Mouse (Mus musculus): Measurements from ENCODE around the gene Cyp4v3. TPM values are rescaled to one million over a fixed set of nuclear protein-coding genes. Genes with fewer than 3 reads are reported as not detected.

The Cyp4v3 gene
- polyA plus RNA-seq (2014; fragmentation: Illumina TruSeq; extraction: RNeasy Lipid Tissue Mini Kit (QIAGEN cat#74804); ENCODE audit: low read depth, low replicate concordance): 23.8 TPM

GRCm38 (mm10) chr8:45332685-45333409 is at the start of gene Cyp4v3:
TSS of gene Cyp4v3 (minus strand) at chr8:45333216.

GRCm38 (mm10) chr8:45381963-45382347 is 48.9 kb upstream of the Cyp4v3 start, which contains the start of gene Fam149a:
TSS of gene Fam149a (minus strand) at chr8:45382291.

DNA sequence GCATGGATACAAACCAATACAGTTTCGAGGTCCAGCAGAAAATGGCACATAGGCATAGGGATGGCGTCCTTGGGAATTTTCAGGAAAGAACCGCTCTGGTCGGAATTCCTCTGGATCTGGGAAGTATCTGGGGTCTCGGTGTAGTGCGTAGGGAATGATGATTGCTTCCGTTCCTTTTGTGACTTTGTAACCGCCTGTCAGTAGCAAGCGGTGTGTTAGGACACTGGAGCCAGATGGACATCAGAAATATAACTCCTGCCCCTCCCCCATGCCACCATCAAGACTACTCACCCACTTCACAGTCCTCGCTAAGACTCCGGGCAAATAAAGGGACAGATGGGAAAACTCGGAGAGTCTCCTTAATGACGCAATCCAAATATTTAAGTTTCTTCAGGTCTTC is 24.6 kb downstream of the Cyp4v3 start, which contains the start of gene Gm45753:
Gm45753 (minus strand) TSS at position 101 of the 400 bp plus-strand sequence.

DNA sequence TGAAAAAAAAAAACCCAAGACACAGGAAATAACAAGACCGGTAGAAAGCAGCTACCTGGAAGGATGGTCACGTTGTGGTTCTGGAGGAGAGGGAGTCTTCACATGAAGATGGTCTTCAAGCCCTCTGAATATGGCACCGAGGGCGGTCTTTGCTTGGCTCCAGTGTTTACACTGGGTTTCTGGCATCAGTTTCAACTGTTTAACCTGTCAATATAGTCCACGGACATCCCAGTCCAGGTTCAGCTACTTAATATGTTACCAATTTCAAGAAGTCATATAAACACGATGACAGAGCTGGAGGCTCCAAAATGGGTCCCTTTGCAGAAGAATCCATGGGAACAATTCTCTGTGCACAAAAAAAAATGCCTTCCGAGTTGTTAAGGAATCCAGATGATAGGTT is 38.3 kb downstream of the Cyp4v3 start, which contains the start of gene Klkb1:
Klkb1 (minus strand) TSS at position 173 of the 400 bp plus-strand sequence.

DNA sequence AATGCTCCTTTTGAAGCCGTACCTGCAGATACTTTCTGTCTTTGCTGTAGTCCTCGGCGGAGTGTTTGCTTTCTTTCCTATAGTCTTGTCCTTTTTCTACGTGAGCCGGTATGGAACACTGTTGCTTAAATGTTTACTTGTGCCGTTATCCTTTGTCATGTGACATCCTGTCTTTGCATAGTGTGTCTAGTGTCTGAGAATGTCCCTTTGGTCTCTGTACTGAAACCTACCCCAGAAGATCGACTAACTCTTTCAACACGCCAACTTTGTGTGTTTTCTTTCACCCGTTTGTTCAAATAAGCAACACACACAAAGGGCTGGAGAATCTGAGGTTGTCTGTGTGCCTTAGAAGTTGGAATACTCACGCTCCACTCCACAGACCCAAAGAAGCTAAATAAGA is 71.1 kb downstream of the Cyp4v3 start, which contains the start of gene F11:
F11 (minus strand) TSS at position 112 of the 400 bp plus-strand sequence.

Other genes with a start within 250 kb of the Cyp4v3 start
- not detected for gene F11, start 71.2 kb downstream of the Cyp4v3 start, polyA plus RNA-seq (2014; fragmentation: Illumina TruSeq; extraction: RNeasy Lipid Tissue Mini Kit (QIAGEN cat#74804); ENCODE audit: low read depth, low replicate concordance)
- not detected for gene Klkb1, start 38.4 kb downstream of the Cyp4v3 start, polyA plus RNA-seq (2014; fragmentation: Illumina TruSeq; extraction: RNeasy Lipid Tissue Mini Kit (QIAGEN cat#74804); ENCODE audit: low read depth, low replicate concordance)
- gene Gm45753, start 24.8 kb downstream of the Cyp4v3 start, polyA plus RNA-seq (2014; fragmentation: Illumina TruSeq; extraction: RNeasy Lipid Tissue Mini Kit (QIAGEN cat#74804); ENCODE audit: low read depth, low replicate concordance): not detected
- 6.4 TPM for gene Fam149a, start 49.1 kb upstream of the Cyp4v3 start, polyA plus RNA-seq (2014; fragmentation: Illumina TruSeq; extraction: RNeasy Lipid Tissue Mini Kit (QIAGEN cat#74804); ENCODE audit: low read depth, low replicate concordance)
- gene Tlr3, start 77.9 kb upstream of the Cyp4v3 start, polyA plus RNA-seq (2014; fragmentation: Illumina TruSeq; extraction: RNeasy Lipid Tissue Mini Kit (QIAGEN cat#74804); ENCODE audit: low read depth, low replicate concordance): 113 TPM
- gene Sorbs2, start 174.6 kb upstream of the Cyp4v3 start, polyA plus RNA-seq (2014; fragmentation: Illumina TruSeq; extraction: RNeasy Lipid Tissue Mini Kit (QIAGEN cat#74804); ENCODE audit: low read depth, low replicate concordance): 138 TPM

All from sigmoid colon, adult 10 weeks (tissue).